In the genomic region with DNA sequence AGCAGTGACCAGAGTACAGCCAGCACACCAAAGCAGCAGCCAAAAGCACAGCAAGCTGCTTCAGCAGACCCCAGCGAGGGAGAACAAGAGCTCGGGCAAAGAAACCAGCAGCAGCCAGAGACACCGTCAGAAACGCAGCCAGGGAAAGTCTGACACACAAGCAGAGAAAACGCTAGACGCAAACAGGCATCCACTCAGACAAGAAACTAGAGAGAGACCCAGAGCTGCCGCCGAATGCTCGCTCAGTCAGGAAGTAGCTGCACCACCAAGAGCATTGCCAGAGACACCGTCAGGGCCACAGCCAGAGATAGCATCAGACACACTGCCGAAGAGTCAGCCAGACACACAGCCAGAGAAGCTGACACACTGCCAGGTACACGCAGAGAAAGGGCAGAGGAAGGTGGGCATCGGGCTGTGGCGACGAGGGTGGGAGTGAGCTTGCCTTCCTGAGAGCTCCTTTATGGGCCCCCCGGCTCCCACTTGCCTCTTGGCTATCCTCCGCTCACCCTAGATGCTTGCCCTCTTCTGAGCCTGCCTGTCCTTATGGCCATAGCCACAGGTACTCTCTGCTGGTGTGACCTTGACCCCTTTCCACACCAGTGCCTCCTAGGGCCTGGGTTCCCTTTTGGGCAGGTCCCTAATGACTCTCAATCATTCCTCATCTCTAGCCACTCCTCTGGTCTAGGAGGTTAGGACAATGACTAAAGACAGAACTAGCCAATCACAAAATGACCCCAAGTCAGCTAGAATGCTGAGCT, we compare ENCODE assay signal across 9 mouse cellular contexts. TPM values are rescaled to one million over a fixed set of nuclear protein-coding genes. Genes with fewer than 3 reads are reported as not detected.
A peak's percentile ranks its signal among the peaks of the same experiment; 100 is the strongest.
DNase-seq lines count a peak whose midpoint lies in the region; ATAC-seq lines count a peak whose summit lies in the region.
"Had no signal": no experiment of that assay in that cellular context is flagged by ENCODE, and none has a peak within 500 bp of the region (broad histone marks: within the 10 kb centered on the region; RNA-seq: fewer than 3 reads in every experiment).

No protein-coding gene starts in this region.

- H3K4me3 ChIP-seq in embryonic facial prominence, embryonic 13.5 days: no peak overlapping the region
- no peak overlapping the region for H3K4me3 ChIP-seq in midbrain, embryonic 13.5 days (replicated peaks)
- H3K4me3 ChIP-seq: embryonic facial prominence, embryonic 15.5 days had no signal

- no peak overlapping the region for H3K27ac ChIP-seq in embryonic facial prominence, embryonic 13.5 days
- peak overlapping the region; percentile 73 for H3K27ac ChIP-seq in midbrain, embryonic 13.5 days
- H3K27ac ChIP-seq: embryonic facial prominence, embryonic 15.5 days had no signal

- 0 out of 2 replicates have a peak overlapping the region, but pooled peaks have one; percentile 22 for H3K9ac ChIP-seq in embryonic facial prominence, embryonic 13.5 days
- peak overlapping the region; percentile 41 for H3K9ac ChIP-seq in midbrain, embryonic 13.5 days (replicated peaks)
- H3K9ac ChIP-seq: embryonic facial prominence, embryonic 15.5 days had no signal

- no peak for ATAC-seq in embryonic facial prominence, embryonic 13.5 days (ENCODE audit: insufficient number of reproducible peaks, insufficient read depth, low FRiP score, low TSS enrichment, low read depth)
- no peak for ATAC-seq in midbrain, embryonic 13.5 days

- H3K4me1 ChIP-seq in embryonic facial prominence, embryonic 13.5 days: peaks cover 59% of the 10 kb centered on the region
- H3K4me1 ChIP-seq in midbrain, embryonic 13.5 days (replicated peaks): peaks cover 97% of the 10 kb centered on the region

- no peaks in the 10 kb centered on the region for H3K36me3 ChIP-seq in embryonic facial prominence, embryonic 13.5 days
- no peaks in the 10 kb centered on the region; the same call in 1 of the 2 replicates for H3K36me3 ChIP-seq in midbrain, embryonic 13.5 days
- H3K36me3 ChIP-seq: embryonic facial prominence, embryonic 15.5 days had no signal

- WGBS in embryonic facial prominence, embryonic 13.5 days: 68% methylated on average over 17 of the region's 17 CpGs
- 73% methylated on average over 17 of the region's 17 CpGs for WGBS in midbrain, embryonic 13.5 days

- no peaks in the 10 kb centered on the region for H3K9me3 ChIP-seq in embryonic facial prominence, embryonic 13.5 days
- H3K9me3 ChIP-seq in midbrain, embryonic 13.5 days: no peaks in the 10 kb centered on the region
- H3K9me3 ChIP-seq: embryonic facial prominence, embryonic 15.5 days had no signal

- 0 out of 2 replicates have a peak overlapping the region, but pooled peaks have one; percentile 7 for H3K4me2 ChIP-seq in embryonic facial prominence, embryonic 13.5 days
- H3K4me2 ChIP-seq in midbrain, embryonic 13.5 days (replicated peaks): no peak overlapping the region
- H3K4me2 ChIP-seq: embryonic facial prominence, embryonic 15.5 days had no signal

- H3K27me3 ChIP-seq in embryonic facial prominence, embryonic 13.5 days: peaks cover 4% of the 10 kb centered on the region; the same call in 1 of the 2 replicates
- H3K27me3 ChIP-seq in midbrain, embryonic 13.5 days: no peaks in the 10 kb centered on the region
- H3K27me3 ChIP-seq: embryonic facial prominence, embryonic 15.5 days had no signal

- peak; percentile 31 for DNase-seq in kidney, postnatal 10 days
- no peak for DNase-seq in kidney, adult 18-20 months
- peak; percentile 60 for DNase-seq in brain, adult 2 months (ENCODE audit: low read depth, low spot score)
- DNase-seq in frontal cortex, postnatal 10 days (ENCODE audit: low spot score in 2 of 2): no peak
- no peak for DNase-seq in right cerebral cortex, postnatal 4 days
- no peak for DNase-seq in liver

RNA-seq across cellular contexts. Expression of a gene that starts 20.5 kb away (rescaled TPM):
- polyA plus RNA-seq in embryonic facial prominence, embryonic 13.5 days (2015; fragmentation: Nextera tagmentation; extraction: Ambion mirVana): 11.2 and 16.3 TPM in 2 replicates
- polyA plus RNA-seq in midbrain, embryonic 13.5 days (2015; fragmentation: Nextera tagmentation; extraction: Ambion mirVana): 27.6 and 32.7 TPM in 2 replicates

RNA-seq across cellular contexts. Expression of a gene that starts 23.4 kb away (rescaled TPM):
- 427 and 512 TPM in 2 replicates for polyA plus RNA-seq in embryonic facial prominence, embryonic 13.5 days (2015; fragmentation: Nextera tagmentation; extraction: Ambion mirVana)
- 34.0 and 34.9 TPM in 2 replicates for polyA plus RNA-seq in midbrain, embryonic 13.5 days (2015; fragmentation: Nextera tagmentation; extraction: Ambion mirVana)

RNA-seq across cellular contexts. Expression of a gene that starts 36.3 kb away (rescaled TPM):
- 19.4 and 23.2 TPM in 2 replicates for polyA plus RNA-seq in embryonic facial prominence, embryonic 13.5 days (2015; fragmentation: Nextera tagmentation; extraction: Ambion mirVana)
- polyA plus RNA-seq in midbrain, embryonic 13.5 days (2015; fragmentation: Nextera tagmentation; extraction: Ambion mirVana): 81.6 and 92.1 TPM in 2 replicates

RNA-seq across cellular contexts. Expression of a gene that starts 36.9 kb away (rescaled TPM):
- 84.5 and 93.3 TPM in 2 replicates for polyA plus RNA-seq in embryonic facial prominence, embryonic 13.5 days (2015; fragmentation: Nextera tagmentation; extraction: Ambion mirVana)
- polyA plus RNA-seq in midbrain, embryonic 13.5 days (2015; fragmentation: Nextera tagmentation; extraction: Ambion mirVana): 63.9 and 67.4 TPM in 2 replicates

RNA-seq across cellular contexts. Expression of a gene that starts 46.5 kb away (rescaled TPM):
- polyA plus RNA-seq in embryonic facial prominence, embryonic 13.5 days (2015; fragmentation: Nextera tagmentation; extraction: Ambion mirVana): 123 and 128 TPM in 2 replicates
- 270 and 278 TPM in 2 replicates for polyA plus RNA-seq in midbrain, embryonic 13.5 days (2015; fragmentation: Nextera tagmentation; extraction: Ambion mirVana)

Comparison
In these comparisons a context has a peak if more than half of its experiments do, and no peak if none do; other contexts are left out.
1. DNase-seq: peak in kidney, postnatal 10 days (single experiment) and brain, adult 2 months (single experiment); none in kidney, adult 18-20 months (single experiment), frontal cortex, postnatal 10 days (0 of 2), right cerebral cortex, postnatal 4 days (single experiment) and liver (single experiment).
2. RNA of a gene that starts 23.4 kb away (polyA plus RNA-seq): 427 to 512 TPM in embryonic facial prominence, embryonic 13.5 days; 34.0 to 34.9 TPM in midbrain, embryonic 13.5 days; every median in the first group is over 10 times any median in the second.